Mouse (Mus musculus): Measurements from ENCODE around the gene Tfpi. TPM values are rescaled to one million over a fixed set of nuclear protein-coding genes. Genes with fewer than 3 reads are reported as not detected.
"Not testable (repeated sequence)": the region's sequence is repeated elsewhere in the genome, so short reads cannot be mapped to it uniquely, and the experiment has no call there.

The Tfpi gene
- polyA plus RNA-seq, 1 experiment from 2014 or later, result 20.4 TPM

DNA sequence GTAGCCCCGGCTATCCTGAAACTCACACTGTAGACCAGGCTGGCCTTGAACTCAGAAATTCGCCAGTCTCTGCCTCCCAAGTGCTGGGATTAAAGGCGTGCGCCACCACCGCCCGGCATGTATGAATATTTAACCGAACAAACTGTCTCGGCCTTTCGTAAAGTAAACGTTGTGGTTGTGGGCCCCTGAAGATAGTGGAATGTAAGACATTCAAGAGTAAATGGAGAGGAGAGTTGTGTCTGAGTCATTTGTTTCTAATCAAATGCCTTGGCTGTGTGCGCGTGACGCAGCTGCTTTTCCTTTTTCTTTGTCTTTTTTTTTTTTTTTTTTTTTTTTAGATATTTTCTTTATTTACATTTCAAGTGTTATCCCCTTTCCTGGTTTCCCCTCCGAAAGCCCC lies 88.0 kb downstream of the Tfpi start:
- 86% methylated on average over 14 of the region's 14 CpGs for WGBS
- H3K27me3 ChIP-seq (ENCODE audit: control insufficient read depth, insufficient read depth, low read length); DNase-seq (ENCODE audit: low spot score, missing footprints); H3K9ac ChIP-seq (ENCODE audit: low read length); H3K4me2 ChIP-seq; ATAC-seq (ENCODE audit: low FRiP score); H3K27ac ChIP-seq (ENCODE audit: low read depth, low read length); H3K36me3 ChIP-seq (ENCODE audit: control insufficient read depth, insufficient read depth, low read length); H3K4me3 ChIP-seq (ENCODE audit: low read depth, low read length); H3K4me1 ChIP-seq (ENCODE audit: control insufficient read depth, insufficient read depth, low read length); H3K9me3 ChIP-seq (ENCODE audit: control insufficient read depth, low read length): not testable (repeated sequence)

DNA sequence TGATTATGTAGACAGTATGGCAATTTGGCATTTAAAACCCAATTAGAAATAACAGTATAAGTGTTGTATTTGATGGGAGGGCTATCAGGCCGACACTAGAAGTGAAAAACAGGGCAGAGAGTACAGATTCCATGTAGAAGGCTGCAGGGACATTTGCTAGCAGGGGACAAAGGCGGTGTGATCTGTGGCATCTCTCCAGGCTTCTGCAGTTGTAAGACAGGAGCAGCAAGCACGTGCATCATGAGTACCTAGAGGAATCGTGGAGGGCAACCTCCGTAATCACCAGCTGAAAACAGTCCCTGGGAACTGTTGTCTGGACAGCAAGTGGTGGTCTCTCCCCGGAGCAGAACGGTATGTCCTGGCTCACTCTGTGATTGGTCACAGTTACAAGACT lies 88.6 kb downstream of the Tfpi start:
- 76% methylated on average over 7 of the region's 7 CpGs for WGBS
- Histone ChIP-seq H3K27ac (ENCODE audit: low read depth, low read length) (no peak overlapping the region), H3K27me3 (ENCODE audit: control insufficient read depth, insufficient read depth, low read length) (no peaks in the 10 kb centered on the region), H3K4me3 (ENCODE audit: low read depth, low read length) (no peak overlapping the region), H3K4me2 (no peak overlapping the region), H3K4me1 (ENCODE audit: control insufficient read depth, insufficient read depth, low read length) (peaks cover 4% of the 10 kb centered on the region; the same call in 1 of the 2 replicates), H3K36me3 (ENCODE audit: control insufficient read depth, insufficient read depth, low read length) (no peaks in the 10 kb centered on the region), H3K9ac (ENCODE audit: low read length) (no peak overlapping the region), H3K9me3 (ENCODE audit: control insufficient read depth, low read length) (no peaks in the 10 kb centered on the region)
- no peak for ATAC-seq (ENCODE audit: low FRiP score)
- peak; percentile 82 for DNase-seq (ENCODE audit: low spot score, missing footprints)

DNA sequence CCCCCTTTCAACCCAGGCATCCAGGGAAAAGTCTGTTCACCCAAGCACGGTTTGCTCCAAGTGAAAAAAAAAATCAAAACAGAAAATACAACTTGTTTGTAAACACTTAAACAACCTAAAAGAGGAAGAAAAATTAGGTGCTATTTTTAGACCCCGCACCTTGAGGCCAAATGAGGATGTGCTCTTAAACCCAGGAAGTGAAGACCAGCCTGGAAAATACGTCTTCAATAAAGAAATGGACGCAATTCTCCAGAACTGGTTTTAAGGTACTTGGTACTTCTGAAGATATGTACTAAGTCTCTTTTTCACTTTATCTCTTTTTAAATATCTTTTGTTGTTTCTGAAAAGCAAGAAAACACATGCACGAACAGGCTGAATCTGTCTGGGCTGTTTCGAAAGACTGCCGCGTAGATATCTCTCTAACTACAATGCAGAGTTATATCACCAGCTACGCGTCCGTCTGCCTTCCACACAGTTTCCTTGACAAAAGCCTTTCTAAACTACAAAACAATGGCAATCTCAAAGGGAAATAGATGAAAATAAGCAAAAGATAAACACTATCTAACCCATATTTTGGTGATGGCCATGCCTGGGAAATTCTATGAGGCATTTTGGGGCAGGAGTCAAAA lies 89.1 kb downstream of the Tfpi start:
- H3K27me3 ChIP-seq (ENCODE audit: control insufficient read depth, insufficient read depth, low read length), result no peaks in the 10 kb centered on the region
- ATAC-seq (ENCODE audit: low FRiP score) (no peak), DNase-seq (ENCODE audit: low spot score, missing footprints) (peak; percentile 87)
- no peak overlapping the region for H3K4me3 ChIP-seq (ENCODE audit: low read depth, low read length)
- 73% methylated on average over 11 of the region's 11 CpGs for WGBS
- H3K9me3 ChIP-seq (ENCODE audit: control insufficient read depth, low read length), result no peaks in the 10 kb centered on the region
- H3K4me1 ChIP-seq (ENCODE audit: control insufficient read depth, insufficient read depth, low read length), result peaks cover 4% of the 10 kb centered on the region; the same call in 1 of the 2 replicates
- H3K9ac ChIP-seq (ENCODE audit: low read length), result no peak overlapping the region
- H3K4me2 ChIP-seq, result peak overlapping the region; percentile 31
- no peaks in the 10 kb centered on the region for H3K36me3 ChIP-seq (ENCODE audit: control insufficient read depth, insufficient read depth, low read length)
- H3K27ac ChIP-seq (ENCODE audit: low read depth, low read length), result no peak overlapping the region

DNA sequence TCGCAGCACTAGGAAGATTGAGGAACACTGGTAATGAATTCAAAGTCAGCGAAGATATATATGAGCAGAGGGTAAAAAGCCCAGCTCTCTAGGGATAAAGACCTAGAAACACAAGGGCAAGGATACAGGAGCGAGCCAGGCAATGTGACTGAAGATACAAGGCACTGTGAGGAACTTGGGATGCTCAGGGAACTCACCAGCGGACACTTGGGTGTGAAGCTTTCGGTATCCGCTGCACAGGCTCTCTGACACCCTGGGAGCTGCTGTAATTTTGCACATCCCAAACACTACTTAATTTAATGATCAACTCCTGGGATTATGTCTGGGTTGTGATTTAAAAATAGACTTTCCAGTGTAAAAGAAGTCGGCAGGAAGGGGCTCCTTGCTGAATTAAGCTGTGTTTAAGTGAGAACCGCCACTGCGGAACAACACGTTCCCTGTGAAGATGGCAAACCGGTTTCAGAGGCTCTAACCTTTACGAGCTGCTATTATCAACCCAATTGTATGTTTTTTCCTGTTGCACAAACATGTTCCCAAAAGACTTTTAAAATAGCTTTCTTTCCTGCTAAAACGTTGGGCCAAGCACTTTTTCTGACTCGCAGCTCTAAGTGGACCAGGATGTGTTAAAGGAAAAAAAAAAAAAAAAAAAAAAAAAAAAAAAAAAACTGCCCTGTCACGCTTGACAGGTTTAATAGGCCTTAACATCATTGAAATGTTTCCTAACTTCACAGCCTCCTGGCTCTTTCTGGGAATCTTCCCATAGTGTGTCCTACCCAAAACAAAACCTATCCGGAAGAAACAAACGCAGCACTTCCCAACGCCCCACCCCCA lies 89.8 kb downstream of the Tfpi start:
- Histone ChIP-seq H3K36me3 (ENCODE audit: control insufficient read depth, insufficient read depth, low read length) (no peaks in the 10 kb centered on the region), H3K27me3 (ENCODE audit: control insufficient read depth, insufficient read depth, low read length) (no peaks in the 10 kb centered on the region), H3K9ac (ENCODE audit: low read length) (no peak overlapping the region), H3K4me3 (ENCODE audit: low read depth, low read length) (no peak overlapping the region), H3K9me3 (ENCODE audit: control insufficient read depth, low read length) (no peaks in the 10 kb centered on the region), H3K4me1 (ENCODE audit: control insufficient read depth, insufficient read depth, low read length) (peaks cover 4% of the 10 kb centered on the region; the same call in 1 of the 2 replicates), H3K27ac (ENCODE audit: low read depth, low read length) (no peak overlapping the region), H3K4me2 (peak overlapping the region; percentile 31)
- peak; percentile 89 for DNase-seq (ENCODE audit: low spot score, missing footprints)
- peak; percentile 43 for ATAC-seq (ENCODE audit: low FRiP score)
- WGBS, result 43% methylated on average over 18 of the region's 18 CpGs

DNA sequence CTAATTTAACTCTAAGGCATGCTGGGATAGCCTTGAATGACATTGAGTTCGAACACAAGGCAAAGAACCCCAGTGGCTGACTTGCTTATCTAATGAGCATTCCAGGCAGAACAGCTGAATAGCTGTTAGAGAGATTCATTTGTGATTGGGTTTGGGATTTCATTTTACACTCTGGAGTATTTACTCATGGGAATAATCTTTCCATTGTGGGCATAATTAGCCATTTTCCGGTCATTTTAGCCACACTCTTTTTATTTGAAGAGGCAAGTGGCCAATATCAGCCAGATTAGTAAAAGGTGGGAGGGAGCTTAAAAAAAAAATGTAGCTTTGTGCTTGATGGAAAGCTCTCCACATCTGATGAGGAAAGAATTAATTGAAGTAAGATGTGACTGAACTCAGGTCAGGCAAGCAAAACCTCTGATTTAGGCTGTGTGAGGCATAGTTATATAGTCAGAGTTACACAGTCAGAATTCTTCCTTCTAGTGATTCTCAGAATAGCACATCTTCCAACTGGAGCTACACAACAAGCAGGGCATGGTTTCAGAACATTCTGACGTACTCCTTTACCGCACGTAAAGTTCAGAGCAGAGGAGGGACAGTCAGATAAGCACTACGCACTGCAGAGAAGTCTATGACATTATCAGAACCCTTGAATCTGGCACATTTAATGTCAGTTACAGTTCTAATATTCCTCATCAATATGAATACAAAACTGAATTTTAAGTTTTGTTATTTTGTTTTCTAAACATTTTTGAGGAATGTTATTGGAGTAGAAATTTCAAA lies 91.5 kb downstream of the Tfpi start:
- Histone ChIP-seq H3K9ac (ENCODE audit: low read length) (no peak overlapping the region), H3K4me1 (ENCODE audit: control insufficient read depth, insufficient read depth, low read length) (peaks cover 4% of the 10 kb centered on the region; the same call in 1 of the 2 replicates), H3K4me3 (ENCODE audit: low read depth, low read length) (no peak overlapping the region), H3K27me3 (ENCODE audit: control insufficient read depth, insufficient read depth, low read length) (no peaks in the 10 kb centered on the region), H3K27ac (ENCODE audit: low read depth, low read length) (no peak overlapping the region), H3K4me2 (no peak overlapping the region), H3K9me3 (ENCODE audit: control insufficient read depth, low read length) (no peaks in the 10 kb centered on the region), H3K36me3 (ENCODE audit: control insufficient read depth, insufficient read depth, low read length) (no peaks in the 10 kb centered on the region)
- 85% methylated on average over 6 of the region's 6 CpGs for WGBS
- no peak for DNase-seq (ENCODE audit: low spot score, missing footprints)
- ATAC-seq (ENCODE audit: low FRiP score), result no peak

DNA sequence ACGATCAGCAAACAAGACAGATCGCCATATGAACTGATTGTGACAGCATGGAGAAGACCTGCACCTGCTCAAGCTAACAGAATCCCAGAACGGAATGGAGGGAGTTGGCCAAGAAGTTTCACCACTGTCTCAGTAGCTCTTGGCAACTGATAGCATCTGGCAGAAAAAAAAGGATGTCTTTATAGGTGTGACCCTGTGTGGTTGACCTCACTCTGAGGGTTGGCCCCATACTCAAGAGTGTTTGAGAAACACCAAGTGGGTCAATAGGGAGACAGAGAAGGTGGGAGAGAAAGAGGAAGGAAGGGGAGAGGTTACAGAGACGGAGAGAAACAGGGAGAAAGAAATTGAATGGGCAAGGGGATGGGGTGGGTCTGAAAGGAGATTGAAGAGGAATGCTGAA lies 92.7 kb downstream of the Tfpi start:
- DNase-seq (ENCODE audit: low spot score, missing footprints), result no peak
- no peak overlapping the region for H3K4me2 ChIP-seq
- no peaks in the 10 kb centered on the region for H3K9me3 ChIP-seq (ENCODE audit: control insufficient read depth, low read length)
- no peak for ATAC-seq (ENCODE audit: low FRiP score)
- peaks cover 4% of the 10 kb centered on the region; the same call in 1 of the 2 replicates for H3K4me1 ChIP-seq (ENCODE audit: control insufficient read depth, insufficient read depth, low read length)
- H3K27me3 ChIP-seq (ENCODE audit: control insufficient read depth, insufficient read depth, low read length), result no peaks in the 10 kb centered on the region
- no peak overlapping the region for H3K9ac ChIP-seq (ENCODE audit: low read length)
- H3K36me3 ChIP-seq (ENCODE audit: control insufficient read depth, insufficient read depth, low read length), result no peaks in the 10 kb centered on the region
- no peak overlapping the region for H3K27ac ChIP-seq (ENCODE audit: low read depth, low read length)
- no peak overlapping the region for H3K4me3 ChIP-seq (ENCODE audit: low read depth, low read length)
- WGBS, result 81% methylated on average over 4 of the region's 4 CpGs

Other genes with a start within 250 kb of the Tfpi start
- gene Calcrl, start 51.4 kb downstream of the Tfpi start, polyA plus RNA-seq (2014; fragmentation: Nextera tagmentation; extraction: Ambion mirVana), result 16.5 and 20.2 TPM in 2 replicates
- 36.8 and 38.3 TPM in 2 replicates for gene Ctnnd1, start 174.0 kb upstream of the Tfpi start, polyA plus RNA-seq (2014; fragmentation: Nextera tagmentation; extraction: Ambion mirVana)
- gene Btbd18, start 182.3 kb upstream of the Tfpi start, polyA plus RNA-seq (2014; fragmentation: Nextera tagmentation; extraction: Ambion mirVana), result 0.19 and 0.41 TPM in 2 replicates
- gene Selenoh, start 194.0 kb upstream of the Tfpi start, polyA plus RNA-seq (2014; fragmentation: Nextera tagmentation; extraction: Ambion mirVana), result 450 and 473 TPM in 2 replicates
- gene Gm28635, start 201.3 kb upstream of the Tfpi start, polyA plus RNA-seq (2014; fragmentation: Nextera tagmentation; extraction: Ambion mirVana), result not detected in 2 replicates
- 70.7 and 73.2 TPM in 2 replicates for gene Med19, start 201.6 kb upstream of the Tfpi start, polyA plus RNA-seq (2014; fragmentation: Nextera tagmentation; extraction: Ambion mirVana)
- 193 and 195 TPM in 2 replicates for gene Tmx2, start 202.4 kb upstream of the Tfpi start, polyA plus RNA-seq (2014; fragmentation: Nextera tagmentation; extraction: Ambion mirVana)
- 22.4 and 23.9 TPM in 2 replicates for gene Zdhhc5, start 238.4 kb upstream of the Tfpi start, polyA plus RNA-seq (2014; fragmentation: Nextera tagmentation; extraction: Ambion mirVana)

Data from midbrain, embryonic 11.5 days (tissue).